Mouse (Mus musculus): ENCODE results near the gene AA467197.
A peak's percentile ranks its signal among the peaks of the same experiment; 100 is the strongest.

GRCm38 (mm10) chr2:122628976-122629375 is 7.8 kb upstream of the AA467197 start:
- TF ChIP-seq CTCF (IDR thresholded peaks at IDR 0.05; ENCODE audit: low read depth): peak; percentile 87
- no peak for TF ChIP-seq EP300 (IDR thresholded peaks at IDR 0.05; ENCODE audit: low read depth)

All from liver, postnatal 0 days (tissue).